In the genomic region with DNA sequence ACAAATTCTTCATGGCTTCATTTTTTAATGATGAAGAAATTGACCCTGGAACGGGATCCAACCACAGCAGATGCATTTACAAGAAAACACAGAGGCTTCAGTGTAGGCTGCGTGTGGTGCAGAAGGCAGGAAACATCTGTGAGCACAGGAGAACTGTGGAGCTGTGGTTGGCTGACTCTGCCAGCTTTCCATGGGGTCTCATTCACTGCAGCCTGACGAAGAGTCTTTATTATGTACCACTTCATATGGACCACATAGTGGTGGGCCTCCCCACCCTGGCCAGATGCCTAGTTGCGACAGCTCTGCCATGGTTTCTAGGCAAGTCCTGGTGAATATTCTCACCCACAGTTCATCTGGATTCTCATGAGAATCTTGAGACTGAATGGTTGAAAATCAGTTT, we compare ENCODE assay signal across 13 mouse cellular contexts.
DNase-seq lines count a peak whose midpoint lies in the region; ATAC-seq and TF ChIP-seq lines count a peak whose summit lies in the region.
"Had no signal": no experiment of that assay in that cellular context is flagged by ENCODE, and none has a peak within 500 bp of the region (broad histone marks: within the 10 kb centered on the region; RNA-seq: fewer than 3 reads in every experiment).

No protein-coding gene starts in this region.

- H3K27me3 ChIP-seq in limb, embryonic 14.5 days (ENCODE audit: control insufficient read depth, insufficient read depth, low read length), result no peaks in the 10 kb centered on the region
- H3K27me3 ChIP-seq: CH12.LX; embryonic facial prominence, embryonic 12.5 days had no signal

- H3K9me3 ChIP-seq in limb, embryonic 14.5 days (ENCODE audit: control insufficient read depth, low read length), result no peaks in the 10 kb centered on the region
- H3K9me3 ChIP-seq: embryonic facial prominence, embryonic 12.5 days had no signal

- TF ChIP-seq CTCF in layer of hippocampus, adult 2 months (conservative IDR thresholded peaks at IDR 0.05), result no peak

- H3K4me1 ChIP-seq in limb, embryonic 14.5 days (ENCODE audit: control insufficient read depth, insufficient read depth, low read length), result no peaks in the 10 kb centered on the region
- H3K4me1 ChIP-seq: embryonic facial prominence, embryonic 12.5 days had no signal

- no peak overlapping the region for H3K9ac ChIP-seq in limb, embryonic 14.5 days (ENCODE audit: low read depth, low read length, severe bottlenecking)
- H3K9ac ChIP-seq: embryonic facial prominence, embryonic 12.5 days had no signal

- 34% methylated on average over 4 of the region's 4 CpGs for WGBS in limb, embryonic 14.5 days

- no peak overlapping the region for H3K27ac ChIP-seq in layer of hippocampus, adult 2 months
- 0 out of 2 replicates have a peak overlapping the region, but pooled peaks have one; percentile 5 for H3K27ac ChIP-seq in limb, embryonic 14.5 days (replicated peaks; ENCODE audit: low read depth, low read length)
- H3K27ac ChIP-seq: embryonic facial prominence, embryonic 12.5 days had no signal

- no peak overlapping the region for H3K4me2 ChIP-seq in limb, embryonic 14.5 days (replicated peaks; ENCODE audit: low read depth, low read length, severe bottlenecking)
- H3K4me2 ChIP-seq: embryonic facial prominence, embryonic 12.5 days had no signal

- no peaks in the 10 kb centered on the region for H3K36me3 ChIP-seq in limb, embryonic 14.5 days (ENCODE audit: control insufficient read depth, insufficient read depth, low read length)
- H3K36me3 ChIP-seq: embryonic facial prominence, embryonic 12.5 days had no signal

- TF ChIP-seq POLR2A in limb, embryonic 14.5 days (IDR thresholded peaks at IDR 0.05; ENCODE audit: borderline replicate concordance, extremely low read depth, insufficient read depth, insufficient read length), result no peak

- ATAC-seq in common myeloid progenitor, adult 5-6 weeks (replicated peaks; ENCODE audit: low read depth, poor library complexity, severe bottlenecking), result peak; percentile 100
- ATAC-seq in limb, embryonic 14.5 days (ENCODE audit: low FRiP score, low read depth), result peak; percentile 72
- ATAC-seq: forebrain, embryonic 16.5 days had no signal

- DNase-seq in layer of hippocampus, adult 2 months (ENCODE audit: low spot score in 2 of 2), result peak; percentile 6 to 13
- DNase-seq in layer of hippocampus, adult 9-10 months (ENCODE audit: low spot score), result no peak
- DNase-seq in 416B (ENCODE audit: low read depth), result peak; percentile 89
- peak; percentile 68 for DNase-seq in limb, embryonic 14.5 days (ENCODE audit: low spot score)
- DNase-seq in kidney, adult 18-20 months, result no peak
- no peak for DNase-seq in spleen, adult 18-20 months
- DNase-seq: cerebellum, adult 9-11 months; kidney, postnatal 25 days; right cerebral cortex, postnatal 14 days had no signal

- H3K4me3 ChIP-seq in layer of hippocampus, adult 2 months, result no peak overlapping the region
- H3K4me3 ChIP-seq in limb, embryonic 14.5 days (replicated peaks; ENCODE audit: low read length), result no peak overlapping the region
- H3K4me3 ChIP-seq: embryonic facial prominence, embryonic 12.5 days had no signal

Comparison
In these comparisons a context has a peak if more than half of its experiments do, and no peak if none do; other contexts are left out.
1. DNase-seq: peak in layer of hippocampus, adult 2 months (2 of 2), 416B (single experiment) and limb, embryonic 14.5 days (single experiment); none in layer of hippocampus, adult 9-10 months (single experiment), kidney, adult 18-20 months (single experiment) and spleen, adult 18-20 months (0 of 2).